Mouse (Mus musculus) adrenal gland, adult 2 months (tissue): ENCODE data around the gene Il12rb1. TPM values are rescaled to one million over a fixed set of nuclear protein-coding genes. Genes with fewer than 3 reads are reported as not detected.
A peak's percentile ranks its signal among the peaks of the same experiment; 100 is the strongest.

Source experiments
- DNase-seq: peaks from one replicate; pipeline ENCODE4 v3.0.0; 2021
- polyA plus RNA-seq: library from polyadenylated mRNA; depleted of rRNA; stranded (reverse); fragments of >200 nt; gene quantifications from 2 replicates; pipeline ENCODE4 v1.2.3, GENCODE M21; 2012
- total RNA-seq, 2 experiments: library from RNA; stranded (reverse); gene quantifications; 2 replicates each; pipeline ENCODE4 v1.2.3; 2021

The Il12rb1 gene
- total and polyA plus RNA-seq, 3 experiments, result 0.10 to 0.28 TPM; not detected in 1

DNA sequence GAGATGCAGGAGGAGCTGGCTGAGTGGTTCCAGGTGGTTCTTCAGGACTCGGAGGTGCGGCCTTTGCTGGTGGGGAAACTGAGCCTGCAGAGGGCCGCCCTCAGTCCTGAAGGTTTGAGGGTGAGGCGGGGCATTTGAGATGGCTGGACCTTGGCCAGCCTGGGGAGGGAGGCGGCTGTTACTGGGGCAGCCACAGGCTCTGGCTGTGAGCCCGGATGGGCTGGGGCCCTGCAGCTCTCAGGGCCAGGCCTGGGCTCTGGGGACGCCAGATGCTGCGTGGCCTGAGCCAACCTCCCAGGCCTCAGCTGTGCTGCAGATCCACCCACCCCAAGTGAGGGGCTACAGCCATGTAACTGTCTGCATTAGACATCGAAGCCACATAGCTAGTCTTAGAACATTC is 34.4 kb upstream of the Il12rb1 start:
- DNase-seq, result peak; percentile 89

DNA sequence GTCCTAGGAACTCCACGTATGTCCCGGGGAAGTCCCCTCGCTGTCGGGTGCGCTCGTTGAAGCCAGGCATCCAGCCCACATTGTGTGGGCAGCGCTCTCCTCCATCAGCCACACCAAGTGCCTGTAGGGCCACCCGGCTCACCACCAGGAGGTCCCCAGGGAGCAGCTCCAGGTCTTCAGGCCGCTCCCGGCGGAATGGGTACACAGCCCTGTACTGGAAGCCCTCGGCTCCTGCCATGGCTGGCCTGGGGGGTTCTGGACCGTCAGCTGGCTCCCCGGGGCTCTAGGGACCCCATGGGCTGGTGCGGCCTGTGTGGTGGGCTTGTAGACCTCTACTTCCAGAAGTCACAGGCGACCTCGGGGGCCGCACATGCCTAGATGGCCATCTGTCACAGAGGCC is 33.5 kb upstream of the Il12rb1 start:
- no peak for DNase-seq

DNA sequence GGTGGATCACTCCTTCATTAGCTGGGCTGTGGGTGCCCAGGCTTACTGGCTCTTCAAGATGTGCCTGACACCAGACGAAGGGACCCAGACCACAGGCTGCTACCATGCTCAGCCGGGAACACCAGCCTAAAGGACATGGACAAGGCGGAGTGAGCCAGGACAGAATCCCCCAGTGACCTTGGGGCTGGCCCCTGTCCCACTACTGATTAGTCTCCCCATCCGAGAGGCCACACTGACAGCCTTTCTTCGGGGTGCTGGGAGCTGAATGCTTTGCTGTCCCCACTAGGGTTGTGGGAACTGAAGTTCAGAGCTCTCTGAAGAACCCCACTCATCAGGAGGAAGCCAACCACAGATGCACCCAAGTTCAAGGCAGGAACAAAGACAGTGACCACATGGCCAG is 33.0 kb upstream of the Il12rb1 start:
- no peak for DNase-seq

DNA sequence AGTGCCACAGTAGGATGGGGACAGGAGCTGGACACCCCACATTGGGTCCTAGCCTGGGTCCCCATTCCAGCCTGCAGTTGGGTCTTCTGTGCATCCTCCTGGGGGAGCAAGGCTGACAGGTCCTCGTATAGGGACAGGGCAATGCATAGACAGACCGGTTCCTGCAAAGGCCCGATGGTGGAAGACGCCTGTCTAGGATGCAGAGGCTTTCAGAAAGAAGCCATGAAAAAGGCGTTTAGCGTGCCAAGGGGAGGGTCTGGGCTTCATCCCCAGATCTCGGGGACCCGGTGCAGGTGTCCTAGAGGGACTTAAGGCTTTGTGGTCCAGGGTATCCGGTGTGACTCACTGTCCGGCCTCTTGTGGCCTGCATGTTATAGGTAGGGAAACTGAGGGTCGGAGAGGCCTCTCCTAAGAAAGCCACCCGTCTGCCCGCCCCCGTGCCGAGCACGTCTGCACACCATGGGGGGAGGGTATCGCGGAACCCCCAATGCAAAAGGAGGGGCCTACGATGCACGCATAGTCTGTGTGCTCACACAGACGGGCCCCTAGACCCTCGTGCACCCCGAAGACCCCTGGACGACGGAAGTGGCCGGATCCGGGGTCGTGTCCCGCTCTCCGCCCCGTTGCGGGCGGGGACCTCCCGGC is 32.3 kb upstream of the Il12rb1 start:
- DNase-seq, result peak; percentile 55

DNA sequence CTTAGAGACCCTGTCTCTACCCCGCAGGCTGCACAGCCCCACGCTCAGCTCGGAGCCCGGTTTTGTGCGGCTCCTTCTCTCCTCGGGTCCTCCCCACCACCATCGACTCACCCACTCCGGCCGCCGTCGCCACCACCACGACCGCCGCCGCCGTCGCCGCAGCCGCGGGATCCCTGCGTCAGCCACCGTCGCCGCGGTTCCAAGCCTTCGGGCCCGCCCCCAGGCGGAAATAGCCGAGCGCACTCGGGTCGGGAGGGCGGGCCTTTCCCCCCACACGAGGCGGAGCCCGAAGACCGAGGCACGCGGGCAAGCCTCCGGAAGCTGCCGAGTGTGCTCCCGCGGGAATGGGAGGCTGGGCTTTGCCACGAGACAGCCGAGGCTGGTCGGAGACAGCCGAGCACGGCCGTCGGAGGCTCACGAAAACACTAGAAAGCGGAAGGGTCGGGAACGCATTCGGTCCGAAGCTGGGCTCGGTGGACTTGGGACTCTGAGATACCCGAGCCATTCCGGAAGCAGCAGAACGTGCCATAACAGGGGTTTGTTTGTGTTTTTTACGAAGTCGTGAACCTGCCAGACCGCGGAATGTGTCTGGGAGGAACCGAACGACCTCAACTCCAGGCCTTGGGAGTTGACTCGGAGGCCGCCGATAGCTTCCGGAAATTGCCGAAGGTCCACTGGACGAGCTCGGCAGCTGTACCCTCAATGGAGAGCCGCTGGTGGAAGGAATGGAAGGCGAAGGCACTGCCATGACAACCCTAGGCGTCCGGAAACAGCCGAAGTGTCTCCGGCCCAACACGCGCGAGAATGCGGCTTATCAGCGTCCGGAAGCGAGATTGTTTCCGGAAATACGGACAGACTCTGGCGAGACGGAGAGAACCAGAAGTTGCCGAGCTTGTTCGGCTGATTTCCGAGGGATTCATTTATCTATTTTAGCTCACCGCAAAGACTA is 31.5 kb upstream of the Il12rb1 start, which contains the start of gene Pik3r2:
Gene Pik3r2, minus strand, starts transcription at position 218 of the 949 bp plus-strand sequence.
- peak; percentile 98 for DNase-seq

DNA sequence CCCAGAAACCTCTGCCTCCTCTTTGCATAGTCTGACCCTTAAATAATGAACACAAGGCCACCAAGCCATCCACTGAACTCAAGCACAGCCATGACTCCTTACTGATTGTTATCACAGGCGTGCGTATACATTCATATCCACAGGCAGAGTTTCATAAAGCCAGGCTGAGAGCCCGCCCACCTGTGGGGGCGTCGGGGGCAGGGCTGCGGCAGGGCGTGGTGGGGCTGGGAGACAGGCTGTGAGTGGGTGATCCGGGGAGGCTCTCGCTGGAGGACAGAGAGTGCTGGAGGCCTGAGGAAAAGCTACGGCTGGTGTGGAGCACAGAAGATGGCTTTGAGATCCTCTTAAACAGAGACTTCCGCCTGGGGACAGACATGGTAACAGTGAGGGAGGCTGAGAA is 28.2 kb upstream of the Il12rb1 start:
- no peak for DNase-seq

DNA sequence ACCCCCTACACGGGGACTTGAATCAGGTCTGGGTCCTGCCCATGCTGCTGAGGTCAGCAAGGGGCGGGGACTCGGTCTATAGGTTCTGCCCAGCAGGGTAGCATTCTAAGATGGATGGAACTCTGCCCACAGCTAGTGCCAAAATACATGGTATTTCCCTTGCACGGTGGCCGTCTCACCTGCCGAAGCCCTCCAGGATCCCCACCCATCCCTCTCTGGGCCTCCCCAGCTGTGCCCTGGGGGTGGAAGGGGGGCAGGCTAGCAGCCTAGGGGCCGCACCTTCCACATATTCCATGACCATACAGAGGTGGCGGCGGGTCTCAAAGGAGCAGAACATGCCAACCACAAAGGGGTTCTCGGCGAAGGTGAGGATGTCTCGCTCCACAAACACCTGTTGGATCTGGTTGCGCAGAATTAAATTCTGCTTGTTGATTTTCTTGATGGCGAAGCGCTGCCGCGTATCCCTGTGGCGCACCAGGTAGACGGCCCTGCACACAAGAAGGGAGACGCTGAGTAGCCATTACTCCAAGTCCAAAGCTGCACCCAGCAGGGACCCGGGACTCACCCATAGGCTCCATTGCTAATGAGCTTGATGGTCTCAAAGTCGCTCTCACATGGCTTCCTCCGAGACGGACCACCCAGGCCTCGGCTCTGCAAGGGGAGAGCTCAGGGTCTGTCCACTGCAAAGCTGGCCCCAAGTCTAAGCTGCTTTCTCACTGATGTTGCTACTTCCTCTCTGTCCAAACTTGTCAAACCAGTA is 21.8 kb upstream of the Il12rb1 start:
- DNase-seq, result no peak

DNA sequence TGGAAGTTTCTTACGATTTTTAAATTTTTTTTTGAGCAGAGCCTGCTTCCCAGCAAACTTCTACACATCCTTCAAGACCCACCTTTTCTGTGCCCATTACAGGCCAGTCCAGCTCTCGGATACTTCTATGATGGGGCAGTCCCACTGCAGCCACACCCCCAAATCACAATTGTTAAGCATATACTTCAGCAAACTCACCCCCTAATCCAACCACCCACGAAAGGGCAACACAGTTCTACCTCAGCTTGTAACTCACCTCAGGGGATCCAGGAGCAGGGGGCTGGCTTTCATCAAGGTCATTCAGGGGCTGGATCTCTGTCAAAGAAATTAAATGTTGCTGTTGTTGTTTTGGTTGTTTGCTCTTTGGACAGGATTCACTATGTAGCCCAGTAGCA is 21.2 kb upstream of the Il12rb1 start:
- DNase-seq, result no peak

DNA sequence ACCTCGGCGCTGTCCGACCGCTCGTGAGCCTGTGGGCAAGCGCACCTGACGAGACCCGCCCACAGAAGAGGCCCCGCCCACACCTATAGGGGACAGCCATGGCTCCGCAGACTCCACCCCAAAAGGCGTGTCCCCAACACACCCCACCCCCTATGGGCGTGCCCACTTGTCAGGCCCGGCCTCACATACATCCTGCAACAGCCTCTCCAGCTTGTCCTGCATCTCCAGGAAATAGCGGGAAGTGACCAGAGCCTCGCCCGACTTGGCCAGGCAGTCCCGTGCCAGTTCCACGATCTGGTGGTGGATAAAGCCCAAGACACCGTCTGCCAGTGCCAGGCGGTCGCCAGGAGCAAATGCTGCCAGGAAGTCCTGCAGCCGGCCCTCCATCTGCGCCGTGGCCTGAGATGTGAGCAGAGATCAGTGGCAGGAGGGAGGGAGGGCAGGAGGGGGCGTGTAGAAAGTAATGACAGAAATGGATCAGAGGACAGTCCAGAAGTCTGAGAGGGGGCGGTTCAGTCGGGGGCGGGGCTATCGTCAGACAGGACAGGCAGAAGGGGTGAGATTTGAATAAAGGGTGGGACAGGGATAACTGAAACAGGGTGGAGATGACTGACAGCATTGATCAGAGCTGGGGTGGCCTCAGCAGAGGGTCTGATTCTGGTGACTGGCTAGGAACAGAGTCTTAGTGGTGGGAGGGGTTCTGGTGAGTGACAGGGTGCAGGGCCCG is 20.1 kb upstream of the Il12rb1 start:
- DNase-seq, result no peak

DNA sequence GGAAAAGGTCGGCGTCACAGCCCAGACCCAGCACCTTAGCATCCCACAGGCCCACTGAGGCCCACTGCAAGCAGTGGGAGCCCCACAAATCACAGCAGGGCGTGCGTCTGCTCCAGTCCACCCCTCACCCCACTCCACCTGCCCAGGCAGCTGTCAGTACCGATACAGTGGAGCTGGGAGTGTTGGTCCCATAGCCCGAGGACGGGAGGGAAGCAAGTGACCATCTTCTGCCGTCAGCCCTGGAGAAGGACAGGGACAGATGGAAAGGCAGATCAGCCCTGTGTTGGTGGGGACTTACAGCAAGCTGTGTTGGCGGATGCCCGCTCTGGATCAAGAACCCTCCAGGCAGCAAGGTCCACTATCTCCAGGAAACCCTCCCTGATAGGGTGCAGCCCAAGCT is 19.2 kb upstream of the Il12rb1 start:
- no peak for DNase-seq

DNA sequence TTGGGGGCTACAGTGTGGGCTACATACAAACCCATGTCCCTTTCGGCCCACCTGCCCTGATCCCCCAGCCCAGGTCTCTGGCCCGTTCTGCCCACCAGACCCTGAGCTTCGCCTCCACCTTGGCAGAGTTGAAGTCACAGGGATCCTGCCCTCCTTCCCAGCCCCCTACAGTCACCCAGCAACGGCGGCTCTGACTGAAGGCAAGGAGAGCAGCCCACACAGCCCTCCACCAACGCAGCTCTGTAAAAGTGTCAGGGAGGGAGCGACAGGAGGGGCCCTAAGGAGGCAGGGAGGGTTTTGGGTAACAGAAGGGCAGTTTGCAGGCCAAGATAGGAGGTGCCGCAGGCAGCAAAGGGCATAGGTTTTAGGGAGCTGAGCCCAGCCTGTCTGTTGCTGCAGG is 17.4 kb upstream of the Il12rb1 start:
- DNase-seq, result no peak

DNA sequence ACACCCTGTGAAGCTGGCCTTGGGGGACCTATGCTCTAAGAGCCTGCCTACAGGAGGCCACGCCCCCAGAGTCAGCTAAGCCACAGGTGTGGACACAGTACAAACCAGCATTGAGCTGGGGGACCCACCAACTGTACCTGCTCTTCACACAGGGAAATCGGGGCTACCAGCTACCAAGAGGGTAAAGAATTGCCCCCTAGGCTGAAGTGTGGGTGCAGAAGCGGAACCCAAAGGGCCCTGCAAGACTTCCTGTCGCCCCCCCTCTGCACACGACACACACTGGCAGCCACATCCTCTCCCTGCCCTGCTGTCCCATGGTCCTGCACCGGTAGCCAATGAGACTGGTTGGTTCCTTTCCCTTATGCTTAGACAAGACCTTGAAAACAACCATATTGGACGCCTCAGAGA is 17.0 kb upstream of the Il12rb1 start:
- no peak for DNase-seq

DNA sequence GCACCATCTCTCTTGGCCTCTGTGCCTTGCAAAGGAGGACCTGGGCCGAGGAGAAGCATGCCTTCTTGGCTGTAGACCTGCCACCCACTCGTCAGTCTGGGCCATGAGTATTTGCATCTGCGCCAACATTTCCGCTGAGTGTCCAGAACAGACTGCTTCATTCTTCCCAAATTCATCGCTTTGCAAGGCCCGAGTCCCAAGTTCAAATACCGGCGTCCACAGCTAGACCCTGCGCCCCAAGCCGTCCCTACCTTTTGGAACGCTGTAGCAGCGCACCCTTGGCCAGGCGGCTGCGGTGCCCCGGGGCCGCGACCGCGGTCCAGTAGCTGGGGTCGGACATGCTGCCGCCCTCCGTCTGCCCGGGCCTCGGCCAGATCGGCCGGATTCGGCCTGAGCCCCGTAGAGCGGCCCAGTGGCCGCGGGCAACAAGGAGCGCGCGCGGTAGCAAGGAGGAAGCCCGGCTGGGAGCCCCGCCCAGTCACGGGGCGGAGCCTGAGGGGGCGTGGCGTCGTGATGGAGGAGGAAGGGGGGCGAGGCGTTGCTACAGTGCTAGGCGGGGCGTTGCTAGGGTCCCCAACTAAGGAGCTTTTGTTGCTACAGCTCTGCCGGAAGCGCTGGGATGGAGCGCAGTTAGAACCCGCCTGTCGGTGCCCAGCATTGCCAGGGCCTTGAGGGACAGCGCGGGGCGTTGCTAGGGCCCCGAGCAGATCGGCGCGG is 16.1 kb upstream of the Il12rb1 start:
- DNase-seq, result peak; percentile 99

DNA sequence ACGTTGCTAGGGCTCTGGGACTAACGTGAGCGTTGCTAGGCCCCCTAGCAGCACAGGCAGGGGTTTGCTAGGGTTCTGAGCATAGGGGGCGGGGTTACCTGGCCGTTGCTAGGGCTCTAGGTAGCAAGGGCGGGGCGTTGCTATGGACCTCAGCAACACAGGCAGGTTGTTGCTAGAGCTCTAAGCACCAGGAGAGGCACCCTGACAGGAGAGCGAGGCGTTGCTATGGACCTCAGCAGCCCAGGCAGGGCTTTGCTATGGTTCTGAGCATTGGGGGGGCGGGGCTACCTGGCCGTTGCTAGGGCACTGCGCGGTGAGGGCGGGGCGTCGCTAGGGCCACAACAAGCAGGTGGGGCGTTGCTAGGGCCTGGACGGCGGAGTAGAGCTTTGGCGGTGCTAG is 15.5 kb upstream of the Il12rb1 start:
- no peak for DNase-seq

DNA sequence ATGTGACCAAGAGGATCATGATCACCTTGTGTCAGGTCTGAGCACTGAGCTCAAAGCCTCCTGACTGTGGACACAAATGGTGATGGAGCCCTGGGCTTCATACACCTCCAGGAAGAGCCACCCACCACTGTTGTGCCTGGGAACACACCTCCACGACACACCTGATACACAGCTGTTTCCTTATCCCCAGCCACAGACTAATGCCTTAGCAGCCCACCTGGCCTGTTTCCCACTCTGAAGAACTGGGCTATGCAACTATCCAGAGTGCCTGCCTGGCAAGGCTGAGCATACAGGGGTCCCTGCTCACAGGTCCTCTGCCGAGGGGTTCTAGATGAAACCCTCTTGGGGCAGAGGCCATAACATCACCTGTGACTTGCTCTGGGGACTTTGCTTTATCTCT is 14.0 kb upstream of the Il12rb1 start:
- no peak for DNase-seq

DNA sequence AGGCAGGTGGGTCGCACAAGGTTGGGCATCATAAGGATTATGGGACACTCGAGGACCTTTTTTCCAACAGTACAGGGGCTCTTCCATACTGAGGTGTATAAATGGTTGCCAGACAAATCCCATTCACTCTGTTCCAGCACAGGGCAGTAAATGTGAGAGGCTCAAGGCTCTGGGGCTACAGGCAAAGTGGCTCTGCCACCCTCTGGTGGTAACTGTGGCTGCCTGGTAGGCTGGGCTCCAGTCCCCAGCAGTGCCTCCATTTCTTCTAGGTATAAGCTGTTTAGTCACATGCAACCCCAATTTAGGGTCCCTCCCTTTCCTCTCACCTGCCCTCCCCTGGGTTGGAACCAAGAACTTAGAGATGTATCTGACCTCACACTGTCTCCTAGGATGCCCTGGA is 12.9 kb upstream of the Il12rb1 start:
- DNase-seq, result no peak

DNA sequence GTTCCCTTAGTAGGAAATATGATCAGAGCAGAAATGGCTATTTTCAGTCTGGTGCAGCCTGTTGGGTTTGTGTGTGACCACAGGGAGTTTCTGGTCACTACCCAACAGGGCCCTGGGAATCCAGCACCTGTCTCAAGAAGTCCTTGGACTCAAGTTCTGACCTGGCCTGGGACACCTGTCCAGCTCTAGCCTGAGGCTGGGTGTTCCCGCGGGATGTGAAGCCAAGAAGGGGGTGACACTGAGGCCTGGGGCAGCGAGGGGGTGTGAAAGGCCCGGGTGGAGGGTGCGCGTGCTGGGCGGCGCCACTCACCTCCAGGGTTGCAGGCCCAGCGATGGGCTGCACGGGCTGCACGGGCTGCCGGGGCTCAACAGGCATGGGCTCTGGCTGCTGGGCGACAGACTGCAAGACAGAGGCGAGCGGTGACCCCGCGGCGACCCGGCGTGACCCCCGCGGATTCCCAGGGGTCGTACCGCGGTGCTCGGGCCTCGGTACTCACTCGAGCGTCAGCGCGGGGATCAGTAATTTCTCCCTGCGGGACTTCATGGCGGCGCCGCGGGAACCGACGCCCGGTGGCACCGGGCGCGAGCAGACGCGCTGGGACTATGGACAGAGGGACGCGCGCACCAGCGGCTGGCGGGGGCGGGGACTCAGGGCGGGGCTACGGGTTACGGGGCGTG is 11.7 kb upstream of the Il12rb1 start:
- no peak for DNase-seq

DNA sequence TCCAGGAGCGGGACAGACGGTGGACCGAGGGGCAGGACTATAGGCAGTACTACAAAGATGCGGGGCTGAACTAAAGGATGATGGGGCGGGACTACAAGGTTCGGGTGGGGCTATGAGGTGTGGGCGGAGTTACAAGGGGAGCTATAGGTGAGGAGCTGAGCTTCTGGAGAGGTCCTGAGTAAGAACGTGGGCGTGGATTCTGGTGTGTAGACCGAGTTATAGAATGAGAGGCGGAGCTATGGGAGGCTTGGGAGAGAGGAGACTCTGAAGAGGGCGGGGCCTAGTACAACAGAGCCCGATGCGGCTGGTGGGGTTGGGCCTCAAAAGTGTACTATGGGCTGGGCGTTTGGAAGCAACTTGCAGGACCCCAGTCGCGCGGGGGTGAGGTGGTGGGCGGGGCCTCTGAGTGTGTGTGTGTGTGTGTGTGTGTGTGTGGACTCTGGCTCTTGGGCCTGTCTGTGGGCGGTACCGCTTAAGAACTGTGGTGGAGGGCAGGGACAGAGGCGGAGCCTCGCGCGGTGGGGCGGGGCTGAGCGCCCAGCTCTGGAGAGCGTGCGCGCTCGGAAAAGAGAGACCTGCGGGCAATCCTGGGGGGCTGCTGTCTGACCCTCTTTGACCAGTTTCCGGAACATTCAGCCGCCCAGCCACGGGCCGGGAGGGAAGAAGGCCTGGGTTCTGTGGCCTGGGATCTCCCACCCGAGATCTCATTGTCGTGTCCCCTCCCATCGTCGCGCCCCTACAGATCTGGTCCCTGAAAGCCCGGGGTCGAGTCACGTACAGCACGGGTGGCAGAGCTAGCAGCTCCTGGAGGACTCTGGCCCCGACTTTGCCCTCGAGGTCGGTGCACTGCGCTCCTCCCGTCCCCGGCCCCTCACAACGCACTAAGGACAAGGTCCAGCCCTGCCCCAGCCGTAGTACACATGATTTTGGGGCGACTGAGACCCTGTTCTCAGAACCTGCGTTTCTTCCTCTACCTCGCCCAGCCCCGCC is 10.9 kb upstream of the Il12rb1 start:
- peak; percentile 96 for DNase-seq

DNA sequence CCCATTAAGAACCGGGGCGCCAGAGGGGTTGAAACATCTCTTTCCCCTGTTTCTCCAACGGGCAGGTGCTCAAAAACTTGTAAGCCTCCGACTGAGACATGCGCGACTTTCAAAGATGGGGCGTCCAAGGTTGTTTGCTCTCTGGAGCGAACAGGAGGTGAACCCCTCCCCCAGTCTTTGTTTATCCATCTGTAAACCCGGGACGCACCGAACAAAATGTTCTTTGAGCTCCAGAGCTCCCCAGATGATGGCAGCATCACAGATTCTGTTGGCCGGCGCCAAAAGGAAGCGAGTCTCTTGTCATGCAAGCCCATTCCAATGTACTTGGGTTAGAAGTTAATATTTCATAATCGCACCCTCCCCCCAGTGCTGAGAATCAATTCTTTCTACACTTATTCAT is 10.0 kb upstream of the Il12rb1 start:
- no peak for DNase-seq
